Mouse (Mus musculus): ENCODE results near the gene Rabggtb. TPM values are rescaled to one million over a fixed set of nuclear protein-coding genes. Genes with fewer than 3 reads are reported as not detected.

Rabggtb gene
- 65.9 TPM for polyA plus RNA-seq (2014; fragmentation: Illumina TruSeq; extraction: RNeasy Lipid Tissue Mini Kit (QIAGEN cat#74804); ENCODE audit: low read depth, low replicate concordance)

GRCm38 (mm10) chr3:153912546-153913509 lies at the start of gene Rabggtb:
Rabggtb (minus strand) TSS chr3:153913009.

GRCm38 (mm10) chr3:153944335-153944990 lies 31.7 kb upstream of the Rabggtb start, which contains the start of gene Acadm:
Acadm (minus strand) TSS chr3:153944632.

GRCm38 (mm10) chr3:153906136-153906871 lies 6.5 kb downstream of the Rabggtb start, which contains the start of gene Msh4:
Msh4 (minus strand) TSS chr3:153906138.

Other genes starting within 250 kb of the Rabggtb start
- gene St6galnac3, start 187.8 kb downstream of the Rabggtb start, polyA plus RNA-seq (2014; fragmentation: Illumina TruSeq; extraction: RNeasy Lipid Tissue Mini Kit (QIAGEN cat#74804); ENCODE audit: low read depth, low replicate concordance) = 2.0 TPM
- not detected for gene Asb17, start 68.8 kb downstream of the Rabggtb start, polyA plus RNA-seq (2014; fragmentation: Illumina TruSeq; extraction: RNeasy Lipid Tissue Mini Kit (QIAGEN cat#74804); ENCODE audit: low read depth, low replicate concordance)
- not detected for gene Msh4, start 6.9 kb downstream of the Rabggtb start, polyA plus RNA-seq (2014; fragmentation: Illumina TruSeq; extraction: RNeasy Lipid Tissue Mini Kit (QIAGEN cat#74804); ENCODE audit: low read depth, low replicate concordance)
- 399 TPM for gene Acadm, start 31.6 kb upstream of the Rabggtb start, polyA plus RNA-seq (2014; fragmentation: Illumina TruSeq; extraction: RNeasy Lipid Tissue Mini Kit (QIAGEN cat#74804); ENCODE audit: low read depth, low replicate concordance)
- not detected for gene Slc44a5, start 60.4 kb upstream of the Rabggtb start, polyA plus RNA-seq (2014; fragmentation: Illumina TruSeq; extraction: RNeasy Lipid Tissue Mini Kit (QIAGEN cat#74804); ENCODE audit: low read depth, low replicate concordance)